Mouse (Mus musculus) hindbrain, postnatal 0 days (tissue): ENCODE data around the gene Grm2. TPM values are rescaled to one million over a fixed set of nuclear protein-coding genes. Genes with fewer than 3 reads are reported as not detected.

Experiments used
- ATAC-seq: fragments of 200-750 bp; cut with Nextera tagmentation; 2 replicates; pipeline ENCODE4 v1.8.0; 2017; ENCODE audit warnings: mild to moderate bottlenecking, moderate TSS enrichment, moderate library complexity
- DNase-seq: peaks from one replicate; pipeline ENCODE4 v3.0.0-alpha.2; 2015; ENCODE audit warnings: low spot score
- H3K27ac ChIP-seq: fragments of 300-500 bp; sonication (generic); 2 replicates; pipeline ENCODE4 v1.5.1; 2014; ENCODE audit warnings: mild to moderate bottlenecking
- H3K27me3 ChIP-seq: fragments of 300-500 bp; sonication (generic); 2 replicates; pipeline ENCODE4 v1.6.1; 2014; ENCODE audit warnings: low read length, mixed read lengths; ENCODE audit not compliant: insufficient read depth
- H3K36me3 ChIP-seq: fragments of 300-500 bp; sonication (generic); 2 replicates; pipeline ENCODE4 v1.6.1; 2014; ENCODE audit warnings: low read length, mixed read lengths; ENCODE audit not compliant: insufficient read depth
- H3K4me1 ChIP-seq: fragments of 300-500 bp; sonication (generic); 2 replicates; pipeline ENCODE4 v1.6.1; 2014; ENCODE audit warnings: antibody characterized with exemption, low read length, mixed read lengths; ENCODE audit not compliant: insufficient read depth
- H3K4me2 ChIP-seq: fragments of 300-500 bp; sonication (generic); 2 replicates; pipeline ENCODE4 v1.6.1; 2014; ENCODE audit warnings: low read depth, mild to moderate bottlenecking, low read length, moderate library complexity, mixed read lengths
- H3K4me3 ChIP-seq: fragments of 300-500 bp; sonication (generic); 2 replicates; pipeline ENCODE4 v1.5.1; 2014; ENCODE audit warnings: low read length
- H3K9ac ChIP-seq: fragments of 300-500 bp; sonication (generic); replicated peaks from 2 replicates; pipeline ENCODE4 v1.6.1; 2014; ENCODE audit warnings: mild to moderate bottlenecking, low read length, moderate library complexity, mixed read lengths
- H3K9me3 ChIP-seq: fragments of 300-500 bp; sonication (generic); 2 replicates; pipeline ENCODE4 v1.6.1; 2016; ENCODE audit warnings: low read length, mixed read lengths
- CTCF ChIP-seq: IDR thresholded peaks from 2 replicates; pipeline ENCODE4 v1.5.1; 2016; ENCODE audit warnings: antibody characterized with exemption, control low read depth, low read depth
- WGBS: fragments of 180-500 bp; shearing (Covaris S2); extraction: QIAGEN DNeasy Blood & Tissue Kit; methylation state at CpG from one replicate; pipeline ENCODE4 v1.1.7; 2014; 5-methylcytosine and 5-hydroxymethylcytosine counted together
- polyA plus RNA-seq: library from polyadenylated mRNA; unstranded; fragments of >200 nt; fragmentation: Nextera tagmentation; extraction: Ambion mirVana; gene quantifications from 2 replicates; pipeline ENCODE4 v1.2.1, GENCODE M21; 2015
- total RNA-seq: library from RNA; depleted of rRNA; stranded (reverse); fragments of >200 nt; gene quantifications from 2 replicates; pipeline ENCODE4 v1.2.3, GENCODE M21; 2014

Grm2 gene
- total and polyA plus RNA-seq, 2 experiments from 2014 or later, result 12.0 to 14.3 TPM

DNA sequence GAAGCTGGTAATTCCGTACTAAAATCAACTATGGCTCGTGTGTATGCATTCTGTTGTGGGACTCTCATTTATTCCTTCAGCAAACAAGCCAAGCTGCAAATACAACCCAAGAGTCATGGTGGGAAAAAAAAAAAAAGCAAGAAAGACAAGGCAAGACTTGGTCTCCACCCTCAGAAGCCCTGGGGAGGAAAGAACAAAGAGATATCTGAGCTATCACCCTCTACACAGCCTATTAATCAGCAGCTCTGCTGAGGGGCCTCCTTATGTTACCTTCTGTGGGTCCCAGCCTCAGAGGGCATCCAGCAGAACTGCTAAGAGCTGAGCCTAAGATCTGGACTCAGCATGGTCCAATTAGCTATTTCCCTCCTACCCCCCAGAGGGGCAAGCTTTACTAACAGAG is 18.0 kb upstream of the Grm2 start:
- ATAC-seq, result no peak
- Histone ChIP-seq H3K9ac (no peak overlapping the region), H3K36me3 (peaks cover 48% of the 10 kb centered on the region), H3K9me3 (no peaks in the 10 kb centered on the region), H3K4me3 (no peak overlapping the region), H3K4me2 (no peak overlapping the region), H3K27ac (no peak overlapping the region), H3K4me1 (no peaks in the 10 kb centered on the region), H3K27me3 (no peaks in the 10 kb centered on the region)
- no peak for DNase-seq
- WGBS, result 87% methylated on average over 2 of the region's 2 CpGs
- no peak for TF ChIP-seq CTCF

- Histone ChIP-seq H3K9me3 (no peaks in the 10 kb centered on the region), H3K36me3 (peaks cover 23% of the 10 kb centered on the region), H3K9ac (no peak overlapping the region), H3K4me1 (peaks cover 14% of the 10 kb centered on the region), H3K4me2 (0 out of 2 replicates have a peak overlapping the region, but pooled peaks have one; percentile 0), H3K27ac (peak overlapping the region; percentile 84), H3K4me3 (no peak overlapping the region), H3K27me3 (no peaks in the 10 kb centered on the region)
- no peak for TF ChIP-seq CTCF
- 44% methylated on average over 6 of the region's 6 CpGs for WGBS
- DNase-seq (no peak), ATAC-seq (peak; percentile 22; the same call in 1 of the 2 replicates)
Measured at GRCm38 (mm10) chr9:106664856-106665255, 9.0 kb upstream of the Grm2 start.

DNA sequence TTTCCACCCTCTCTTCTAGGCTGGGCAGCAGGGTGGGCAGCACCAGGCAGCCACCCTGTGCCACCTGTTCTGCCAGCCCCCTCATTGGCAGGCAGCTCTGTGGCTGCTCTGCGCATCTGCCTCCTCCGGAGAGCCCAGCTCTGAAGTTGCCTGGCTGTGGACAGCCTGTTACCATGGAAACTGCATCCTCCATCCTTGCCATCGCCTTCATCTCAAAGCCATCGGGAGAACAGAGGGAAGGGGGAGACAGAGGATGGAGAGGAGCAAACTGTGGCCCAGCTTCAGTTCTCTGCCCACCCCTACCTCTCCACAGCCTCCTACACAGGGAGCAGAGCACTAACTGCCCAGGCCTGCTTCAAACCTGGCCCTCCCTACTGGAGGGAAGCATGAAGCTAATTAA is 8.6 kb upstream of the Grm2 start:
- H3K36me3 ChIP-seq, result peaks cover 25% of the 10 kb centered on the region
- no peaks in the 10 kb centered on the region for H3K27me3 ChIP-seq
- H3K9me3 ChIP-seq, result no peaks in the 10 kb centered on the region
- TF ChIP-seq CTCF, result no peak
- DNase-seq (peak; percentile 83), ATAC-seq (peak; percentile 82)
- H3K4me3 ChIP-seq, result no peak overlapping the region
- H3K4me2 ChIP-seq, result 0 out of 2 replicates have a peak overlapping the region, but pooled peaks have one; percentile 0
- no peak overlapping the region for H3K9ac ChIP-seq
- H3K27ac ChIP-seq, result peak overlapping the region; percentile 84
- WGBS, result 9% methylated on average over 4 of the region's 4 CpGs
- peaks cover 14% of the 10 kb centered on the region for H3K4me1 ChIP-seq

DNA sequence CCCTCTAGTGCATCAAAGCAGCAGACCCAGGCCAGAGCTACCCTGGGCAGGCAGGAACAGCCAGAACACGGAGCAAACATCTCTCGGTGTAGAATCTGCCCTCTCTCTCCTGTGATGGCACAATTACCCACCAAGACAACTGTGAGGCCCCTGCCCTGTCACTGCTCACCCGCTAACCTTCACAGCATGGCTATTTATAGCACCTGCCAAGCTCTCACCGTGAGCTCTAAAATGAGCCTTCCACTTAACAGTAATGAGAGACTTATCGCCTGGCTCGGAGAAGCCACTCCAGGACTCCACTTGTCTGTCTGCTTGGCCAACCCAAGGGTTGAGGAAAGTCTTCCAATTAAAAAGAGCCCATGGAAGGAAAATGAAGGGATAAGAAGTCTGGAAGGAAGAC is 7.3 kb upstream of the Grm2 start:
- H3K27me3 ChIP-seq, result no peaks in the 10 kb centered on the region
- DNase-seq (no peak), ATAC-seq (no peak)
- H3K4me2 ChIP-seq, result no peak overlapping the region
- no peak overlapping the region for H3K27ac ChIP-seq
- H3K36me3 ChIP-seq, result peaks cover 37% of the 10 kb centered on the region
- peaks cover 14% of the 10 kb centered on the region for H3K4me1 ChIP-seq
- TF ChIP-seq CTCF, result no peak
- no peak overlapping the region for H3K4me3 ChIP-seq
- H3K9me3 ChIP-seq, result no peaks in the 10 kb centered on the region
- H3K9ac ChIP-seq, result no peak overlapping the region
- WGBS, result 67% methylated on average over 6 of the region's 6 CpGs

- no peak for TF ChIP-seq CTCF
- no peak overlapping the region for H3K4me3 ChIP-seq
- WGBS, result 69% methylated on average over 1 of the region's 1 CpGs
- H3K36me3 ChIP-seq, result peaks cover 36% of the 10 kb centered on the region
- no peaks in the 10 kb centered on the region for H3K9me3 ChIP-seq
- DNase-seq (no peak), ATAC-seq (no peak)
- peaks cover 11% of the 10 kb centered on the region for H3K4me1 ChIP-seq
- H3K27ac ChIP-seq, result no peak overlapping the region
- no peak overlapping the region for H3K4me2 ChIP-seq
- no peak overlapping the region for H3K9ac ChIP-seq
- H3K27me3 ChIP-seq, result no peaks in the 10 kb centered on the region
Measured at GRCm38 (mm10) chr9:106659935-106660334, 4.1 kb upstream of the Grm2 start.

GRCm38 (mm10) chr9:106659441-106659840 is 3.6 kb upstream of the Grm2 start:
- no peak for TF ChIP-seq CTCF
- Histone ChIP-seq H3K4me3 (no peak overlapping the region), H3K9me3 (no peaks in the 10 kb centered on the region), H3K9ac (no peak overlapping the region), H3K27me3 (no peaks in the 10 kb centered on the region), H3K36me3 (peaks cover 36% of the 10 kb centered on the region), H3K4me2 (no peak overlapping the region), H3K27ac (no peak overlapping the region), H3K4me1 (peaks cover 8% of the 10 kb centered on the region)
- no peak for ATAC-seq
- 26% methylated on average over 7 of the region's 7 CpGs for WGBS
- DNase-seq, result no peak

DNA sequence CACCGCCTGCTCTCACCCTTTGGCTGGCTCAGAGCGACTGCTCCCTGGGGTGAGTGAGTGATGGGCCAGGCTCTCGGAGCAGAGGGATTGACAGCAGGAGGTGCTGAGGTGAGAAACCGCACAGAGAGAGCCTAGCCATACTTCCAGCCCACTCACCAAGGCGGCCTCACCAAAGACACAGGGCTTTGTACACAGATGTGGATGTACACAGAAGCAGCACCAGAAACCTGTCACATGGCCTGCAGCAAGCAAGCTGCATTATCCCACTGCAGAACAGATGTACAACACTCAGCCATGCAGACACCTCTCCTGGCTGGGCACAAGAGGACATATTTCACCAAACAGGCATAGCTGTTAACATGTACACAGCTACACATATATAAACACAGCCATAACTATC is 1.7 kb upstream of the Grm2 start:
- TF ChIP-seq CTCF, result no peak
- no peak for DNase-seq
- Histone ChIP-seq H3K9ac (no peak overlapping the region), H3K9me3 (no peaks in the 10 kb centered on the region), H3K36me3 (peaks cover 34% of the 10 kb centered on the region), H3K27me3 (no peaks in the 10 kb centered on the region), H3K4me2 (no peak overlapping the region), H3K4me1 (peaks cover 3% of the 10 kb centered on the region; the same call in 1 of the 2 replicates), H3K4me3 (no peak overlapping the region), H3K27ac (0 out of 2 replicates have a peak overlapping the region, but pooled peaks have one; percentile 36)
- no peak for ATAC-seq
- 28% methylated on average over 5 of the region's 5 CpGs for WGBS
